Mouse (Mus musculus) skeletal muscle tissue, adult 2 months (tissue): ENCODE data around the gene Btbd35f11.
"Not testable (repeated sequence)": the region's sequence is repeated elsewhere in the genome, so short reads cannot be mapped to it uniquely, and the experiment has no call there.

Experiments
- DNase-seq: peaks from one replicate; pipeline ENCODE4 v3.0.0-alpha.2; 2012; ENCODE audit warnings: low read depth, low spot score

Btbd35f11 gene

DNA sequence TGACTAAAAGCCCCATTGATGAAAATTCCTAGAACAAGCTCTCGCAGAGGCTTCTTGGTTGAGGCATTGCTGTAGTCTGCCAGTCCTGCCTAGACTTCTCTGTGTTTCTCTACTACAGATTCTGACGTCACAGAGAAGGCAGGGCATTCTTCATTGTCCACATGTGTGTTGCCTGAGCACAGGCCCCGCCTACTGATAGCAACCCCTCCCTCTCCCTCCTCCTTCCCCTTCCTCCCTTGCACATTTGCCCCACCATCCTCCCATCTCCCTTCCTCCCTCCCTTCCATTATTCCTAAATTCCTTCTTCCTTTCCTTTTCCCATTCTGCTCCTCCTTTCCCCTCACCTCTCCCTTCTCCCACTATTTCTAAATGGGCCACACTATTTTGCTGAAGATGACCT is at the start of gene Btbd35f11:
Btbd35f11 (minus strand) TSS at position 101 of the 400 bp plus-strand sequence.
- not testable (repeated sequence) for DNase-seq

DNA sequence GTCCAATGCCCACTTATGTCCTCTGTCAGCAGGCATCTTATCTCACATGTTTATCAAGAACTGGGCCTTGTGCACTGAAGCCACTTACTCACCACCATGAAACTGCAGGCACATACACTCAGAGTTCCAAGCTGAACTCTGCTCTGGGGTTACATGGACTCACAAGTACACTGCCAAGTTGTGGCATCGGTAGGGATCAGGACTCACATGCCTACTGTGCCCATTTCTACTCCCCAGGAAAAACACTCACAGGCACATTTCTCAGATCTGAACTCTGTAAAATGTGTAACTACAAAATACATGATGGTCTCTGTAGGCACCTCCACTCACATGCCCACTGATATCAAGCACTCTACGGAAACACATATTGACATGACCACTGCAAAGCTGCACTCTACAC is 33.5 kb downstream of the Btbd35f11 start:
- DNase-seq = not testable (repeated sequence)
